9 mouse cellular contexts compared by ENCODE assay signal in genomic region chr3:75164838-75165496, GRCm38 (mm10). TPM values are rescaled to one million over a fixed set of nuclear protein-coding genes. Genes with fewer than 3 reads are reported as not detected.
DNase-seq lines count a peak whose midpoint lies in the region; ATAC-seq lines count a peak whose summit lies in the region.
"Had no signal": no experiment of that assay in that cellular context is flagged by ENCODE, and none has a peak within 500 bp of the region (broad histone marks: within the 10 kb centered on the region; RNA-seq: fewer than 3 reads in every experiment).

Gene Zbbx, minus strand, starts transcription at chr3:75165034.

- peak; percentile 66; the same call in 1 of the 2 replicates for ATAC-seq in cerebellum, adult (ENCODE audit: insufficient number of reproducible peaks, low FRiP score, low TSS enrichment)
- peak; percentile 86 for ATAC-seq in lung, embryonic 15.5 days (ENCODE audit: borderline replicate concordance, extremely low read depth, low FRiP score, low TSS enrichment)

- H3K27ac ChIP-seq in lung, embryonic 15.5 days = no peak within 1 kb of the TSS

- no peaks in the 10 kb centered on the region for H3K36me3 ChIP-seq in lung, embryonic 15.5 days

- peak within 1 kb of the TSS; percentile 41; the same call in 1 of the 2 replicates for H3K4me2 ChIP-seq in lung, embryonic 15.5 days

- WGBS in lung, embryonic 15.5 days = 13% methylated on average over 20 of the region's 20 CpGs

- H3K4me1 ChIP-seq in lung, embryonic 15.5 days = no peaks in the 10 kb centered on the region

- H3K4me3 ChIP-seq in lung, embryonic 15.5 days = peak within 1 kb of the TSS; percentile 16; the same call in 1 of the 2 replicates

- no peaks in the 10 kb centered on the region for H3K9me3 ChIP-seq in lung, embryonic 15.5 days

- H3K9ac ChIP-seq in lung, embryonic 15.5 days = no peak within 1 kb of the TSS

- no peak for DNase-seq in cerebellum, adult 9-10 months
- peak; percentile 92 for DNase-seq in embryo, embryonic 10 days (ENCODE audit: low spot score)
- DNase-seq in heart, postnatal 4 days = peak; percentile 20
- DNase-seq in layer of hippocampus, adult 9-11 months = peak; percentile 69
- DNase-seq in ovary, adult 18-20 months (ENCODE audit: low spot score) = peak; percentile 6
- peak; percentile 78 to 81 for DNase-seq in thymus, postnatal 10 days (ENCODE audit: low spot score in 2 of 2)

- H3K27me3 ChIP-seq in lung, embryonic 15.5 days = no peaks in the 10 kb centered on the region

RNA-seq across cellular contexts. Expression of gene Zbbx, which starts in this region (rescaled TPM):
- total RNA-seq in heart, postnatal 4 days (2021) = not detected
- 0.72 and 0.92 TPM in 2 replicates for polyA plus RNA-seq in lung, embryonic 15.5 days (2015; fragmentation: Nextera tagmentation; extraction: Ambion mirVana)
- polyA plus RNA-seq: C2C12 had no signal

Comparison
In these comparisons a context has a peak if more than half of its experiments do, and no peak if none do; other contexts are left out.
1. Peak in DNase-seq in heart, postnatal 4 days; RNA of the gene not detected or under 1 TPM.
2. Peak in ATAC-seq, H3K4me3 ChIP-seq and H3K4me2 ChIP-seq in lung, embryonic 15.5 days; RNA of the gene not detected or under 1 TPM.